In genomic region chr11:54729311-54729710, GRCm38 (mm10) we compare ENCODE assay signal across 31 mouse cellular contexts. TPM values are rescaled to one million over a fixed set of nuclear protein-coding genes. Genes with fewer than 3 reads are reported as not detected.
A peak's percentile ranks its signal among the peaks of the same experiment; 100 is the strongest.
DNase-seq lines count a peak whose midpoint lies in the region; ATAC-seq and TF ChIP-seq lines count a peak whose summit lies in the region.
"Had no signal": no experiment of that assay in that cellular context is flagged by ENCODE, and none has a peak within 500 bp of the region (broad histone marks: within the 10 kb centered on the region; RNA-seq: fewer than 3 reads in every experiment).

No protein-coding gene starts in this region.

- no peak for TF ChIP-seq POLR2A in CH12.LX (IDR thresholded peaks at IDR 0.05; ENCODE audit: low read depth, low read length)

- no peak for TF ChIP-seq CTCF in layer of hippocampus, adult 2 months (conservative IDR thresholded peaks at IDR 0.05)
- TF ChIP-seq CTCF in CH12.LX (conservative IDR thresholded peaks at IDR 0.05 in 1 of 2, IDR thresholded peaks at IDR 0.05 in 1 of 2; ENCODE audit: low read depth in 2 of 2, low read length in 2 of 2) = no peak

- TF ChIP-seq EP300 in CH12.LX (IDR thresholded peaks at IDR 0.05; ENCODE audit: low read length) = no peak

- peaks cover 40% of the 10 kb centered on the region for H3K79me2 ChIP-seq in CH12.LX (replicated peaks; ENCODE audit: control insufficient read depth, extremely low read depth, insufficient read depth, poor library complexity, severe bottlenecking)

- H3K9me3 ChIP-seq in CH12.LX (replicated peaks; ENCODE audit: low read length) = peaks cover 5% of the 10 kb centered on the region
- H3K9me3 ChIP-seq in intestine, embryonic 16.5 days (ENCODE audit: control insufficient read depth, low read length) = no peaks in the 10 kb centered on the region
- H3K9me3 ChIP-seq: embryonic facial prominence, embryonic 13.5 days; forebrain, embryonic 13.5 days; heart, embryonic 13.5 days; limb, embryonic 12.5 days; liver, embryonic 13.5 days; midbrain, embryonic 13.5 days; neural tube, embryonic 13.5 days had no signal

- dilution Hi-C loops in CH12.LX (cut with MboI; ENCODE audit: extremely low pct_ligation_motif_present, extremely low pct_unique_long_range_greater_than_20kb, low sequenced_read_pairs) = no loop called here

- TF ChIP-seq RAD21 in CH12.LX (IDR thresholded peaks at IDR 0.05; ENCODE audit: low read depth, low read length) = no peak

- no peak overlapping the region for H3K4me3 ChIP-seq in layer of hippocampus, adult 2 months
- no peak overlapping the region for H3K4me3 ChIP-seq in CH12.LX (replicated peaks in 1 of 3; ENCODE audit: low read depth in 2 of 3, low read length in 2 of 3, poor library complexity in 1 of 3)
- no peak overlapping the region for H3K4me3 ChIP-seq in brown adipose tissue, adult 24 weeks (ENCODE audit: insufficient read depth, low read depth, low read length)
- no peak overlapping the region for H3K4me3 ChIP-seq in intestine, embryonic 16.5 days (ENCODE audit: low read length)
- H3K4me3 ChIP-seq: embryonic facial prominence, embryonic 13.5 days; erythroblast, embryonic 14.5 days; forebrain, embryonic 13.5 days; heart, embryonic 13.5 days; limb, embryonic 12.5 days; liver, embryonic 13.5 days; midbrain, embryonic 13.5 days; neural tube, embryonic 13.5 days had no signal

- in situ Hi-C loops in CH12.LX (cut with MboI; ENCODE audit: low pct_ligation_motif_present, low pct_unique_long_range_greater_than_20kb, low sequenced_read_pairs) = no loop called here

- H3K4me1 ChIP-seq in CH12.LX (ENCODE audit: control insufficient read depth in 1 of 2, insufficient read depth in 2 of 2) = peaks cover 49 to 95% of the 10 kb centered on the region in 2 experiments
- H3K4me1 ChIP-seq in brown adipose tissue, adult 24 weeks (ENCODE audit: control insufficient read depth, insufficient read depth, insufficient read length, low read length) = peaks cover 15% of the 10 kb centered on the region
- 0 out of 2 replicates have a peak, but pooled peaks cover 5% of the 10 kb centered on the region for H3K4me1 ChIP-seq in intestine, embryonic 16.5 days (ENCODE audit: control insufficient read depth, insufficient read depth, low read length)
- H3K4me1 ChIP-seq: embryonic facial prominence, embryonic 13.5 days; limb, embryonic 12.5 days; liver, embryonic 13.5 days had no signal

- H3K9ac ChIP-seq in CH12.LX (ENCODE audit: insufficient read depth, low read depth) = no peak overlapping the region
- H3K9ac ChIP-seq in intestine, embryonic 16.5 days (ENCODE audit: low read depth, low read length) = no peak overlapping the region
- H3K9ac ChIP-seq: embryonic facial prominence, embryonic 13.5 days; forebrain, embryonic 13.5 days; heart, embryonic 13.5 days; limb, embryonic 12.5 days; liver, embryonic 13.5 days; midbrain, embryonic 13.5 days; neural tube, embryonic 13.5 days had no signal

- peak overlapping the region; percentile 77 for H3K27ac ChIP-seq in layer of hippocampus, adult 2 months
- peak overlapping the region; percentile 31; the same call in 1 of the 2 replicates for H3K27ac ChIP-seq in CH12.LX (ENCODE audit: insufficient read depth, low read depth)
- H3K27ac ChIP-seq in brown adipose tissue, adult 24 weeks (replicated peaks; ENCODE audit: low read depth, low read length) = peak overlapping the region; percentile 7; the same call in 1 of the 2 replicates
- H3K27ac ChIP-seq in intestine, embryonic 16.5 days (ENCODE audit: low read length) = no peak overlapping the region
- H3K27ac ChIP-seq: embryonic facial prominence, embryonic 13.5 days; forebrain, embryonic 13.5 days; heart, embryonic 13.5 days; liver, embryonic 13.5 days; midbrain, embryonic 13.5 days; neural tube, embryonic 13.5 days had no signal

- DNase-seq in layer of hippocampus, adult 2 months (ENCODE audit: low spot score in 2 of 2) = no peak
- DNase-seq in layer of hippocampus, adult 8-10 months (ENCODE audit: low spot score in 2 of 2) = no peak
- no peak for DNase-seq in CH12.LX (ENCODE audit: extremely low read depth)
- peak; percentile 19 to 29 for DNase-seq in monocyte, adult 2 months (ENCODE audit: low read depth in 1 of 2, low spot score in 2 of 2)
- DNase-seq in urinary bladder, postnatal 4 days (ENCODE audit: low spot score in 2 of 2) = no peak
- DNase-seq in Muller cell, postnatal 12 days (ENCODE audit: inconsistent ontology term) = no peak
- DNase-seq: adrenal gland, adult 8-10 months; cerebellum, adult 8-10 months; cerebellum, postnatal 36 days; embryo, embryonic 11 days; gastrocnemius, postnatal 10 days; heart, adult 18-20 months; heart, postnatal 14 days; kidney, adult 18-20 months; kidney, postnatal 10 days; liver, embryonic 13.5 days; lung, adult 2 months; right cerebral cortex, adult 18-20 months; right cerebral cortex, postnatal 4 days had no signal

- 93% methylated on average over 3 of the region's 3 CpGs for WGBS in intestine, embryonic 16.5 days

- no peak overlapping the region for H3K4me2 ChIP-seq in CH12.LX (ENCODE audit: insufficient read depth, low read depth, poor library complexity, severe bottlenecking)
- H3K4me2 ChIP-seq in intestine, embryonic 16.5 days (ENCODE audit: low read depth, low read length) = no peak overlapping the region
- H3K4me2 ChIP-seq: embryonic facial prominence, embryonic 13.5 days; forebrain, embryonic 13.5 days; heart, embryonic 13.5 days; limb, embryonic 12.5 days; liver, embryonic 13.5 days; midbrain, embryonic 13.5 days; neural tube, embryonic 13.5 days had no signal

- no peaks in the 10 kb centered on the region for H3K27me3 ChIP-seq in CH12.LX (replicated peaks)
- no peaks in the 10 kb centered on the region for H3K27me3 ChIP-seq in intestine, embryonic 16.5 days (replicated peaks; ENCODE audit: control insufficient read depth, insufficient read depth, low read length)
- H3K27me3 ChIP-seq: embryonic facial prominence, embryonic 13.5 days; forebrain, embryonic 13.5 days; heart, embryonic 13.5 days; limb, embryonic 12.5 days; liver, embryonic 13.5 days; midbrain, embryonic 13.5 days; neural tube, embryonic 13.5 days; Patski had no signal

- no peak for ATAC-seq in intestine, embryonic 16.5 days
- ATAC-seq: activated CD4-positive, CD25-positive, alpha-beta regulatory T cell, adult 4 months; CD4-positive, CD25-positive, alpha-beta regulatory T cell, adult 4 months; forebrain, embryonic 13.5 days; midbrain, embryonic 13.5 days; Patski had no signal

- H3K36me3 ChIP-seq in CH12.LX (replicated peaks in 1 of 2; ENCODE audit: control insufficient read depth in 1 of 2, insufficient read depth in 1 of 2, low read length in 1 of 2) = peaks cover 17 to 55% of the 10 kb centered on the region in 2 experiments
- 0 out of 2 replicates have a peak, but pooled peaks cover 11% of the 10 kb centered on the region for H3K36me3 ChIP-seq in intestine, embryonic 16.5 days (ENCODE audit: control insufficient read depth, insufficient read depth, low read length)

TF ChIP-seq in CH12.LX, 34 proteins besides CTCF, POLR2A, EP300 and RAD21:
- TF ChIP-seq BHLHE40 (IDR thresholded peaks at IDR 0.05; ENCODE audit: low read depth, low read length) (0 out of 2 replicates have a peak, but pooled peaks have one; percentile 25), GABPA (IDR thresholded peaks at IDR 0.05; ENCODE audit: insufficient replicate concordance, low read depth, low read length) (no peak), MAX (IDR thresholded peaks at IDR 0.05; ENCODE audit: low read length) (0 out of 2 replicates have a peak, but pooled peaks have one; percentile 19), ETS1 (conservative IDR thresholded peaks at IDR 0.05; ENCODE audit: low read depth, low read length) (no peak)

RNA-seq across cellular contexts. Expression of gene Cdc42se2, which starts 58.2 kb away (rescaled TPM):
- total RNA-seq in layer of hippocampus, adult 2 months (2021) = 100 to 1,000 TPM; 134 TPM
- total RNA-seq in layer of hippocampus, adult 8-10 months (2022) = 100 to 1,000 TPM; 125 to 130 (median 128) TPM
- 97.9 and 99.1 TPM in 2 replicates for total RNA-seq in CH12.LX (2012; rRNA removed)
- 215 and 227 TPM in 2 replicates for total RNA-seq in CH12.LX (2014; rRNA removed)
- 84.7 and 97.4 TPM in 2 replicates for polyA plus RNA-seq in CH12.LX (2012; ENCODE audit: insufficient read length, low read depth)
- 11.8 and 18.7 TPM in 2 replicates for polyA plus RNA-seq in brown adipose tissue, adult 24 weeks (2012; ENCODE audit: insufficient read depth, insufficient read length, missing spikeins)
- polyA plus RNA-seq in intestine, embryonic 16.5 days (2015; fragmentation: Nextera tagmentation; extraction: Ambion mirVana) = 70.0 and 72.9 TPM in 2 replicates

Comparison
In these comparisons a context has a peak if more than half of its experiments do, and no peak if none do; other contexts are left out.
1. DNase-seq: peak in monocyte, adult 2 months (2 of 2); none in layer of hippocampus, adult 2 months (0 of 2), layer of hippocampus, adult 8-10 months (0 of 2), CH12.LX (single experiment), urinary bladder, postnatal 4 days (0 of 2) and Muller cell, postnatal 12 days (single experiment).